Mouse (Mus musculus): ENCODE data around the gene Vmn2r93.

Vmn2r93 gene

DNA sequence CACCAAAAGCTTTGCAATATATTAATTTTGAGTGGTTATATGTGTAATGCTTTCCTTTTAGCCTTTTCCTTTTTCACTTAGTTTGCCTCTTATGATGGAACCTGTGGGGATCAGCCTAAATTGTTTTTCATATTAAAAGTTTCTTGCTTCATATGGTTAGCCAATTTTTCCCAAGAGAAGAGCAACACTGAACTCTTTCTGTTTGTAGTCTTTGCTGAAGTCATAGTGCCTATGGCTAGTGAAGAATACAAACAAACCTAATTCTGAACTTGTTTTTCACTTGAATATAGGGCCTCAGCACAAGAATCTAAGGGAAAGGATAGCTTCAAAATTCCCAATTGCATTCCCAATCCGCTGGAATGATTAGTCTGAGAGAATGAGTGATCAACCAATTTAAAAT is at the start of gene Vmn2r93:
Gene Vmn2r93 (plus strand): TSS at position 301 of the 400 bp plus-strand sequence.
- in situ Hi-C loops (cut with MboI; ENCODE audit: low pct_unique_long_range_greater_than_20kb in 1 of 2, low sequenced_read_pairs in 2 of 2, unreplicated experiment in 1 of 2): no loop called here

DNA sequence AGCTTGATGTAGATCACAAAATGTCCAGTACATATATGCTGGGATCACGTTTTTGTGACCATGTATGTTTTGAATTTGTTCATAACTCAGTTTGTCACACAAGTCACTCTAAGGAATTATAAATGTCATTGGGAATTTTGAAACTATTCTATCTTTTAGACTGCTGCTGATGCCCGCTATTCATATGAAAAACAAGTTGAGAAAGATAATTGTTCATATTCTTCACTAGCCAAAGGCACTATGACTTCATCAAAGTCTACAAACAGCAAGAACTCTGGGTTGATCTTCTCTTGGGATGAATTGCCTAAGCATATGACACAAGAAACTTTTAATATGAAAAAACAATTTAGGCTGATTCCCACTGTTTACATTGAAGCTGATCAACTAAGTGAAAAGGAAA is 20.2 kb upstream of the Vmn2r93 start, which contains the start of gene Vmn2r94:
Gene Vmn2r94 (minus strand): TSS at position 101 of the 400 bp plus-strand sequence.
- in situ Hi-C loops (cut with MboI; ENCODE audit: low pct_unique_long_range_greater_than_20kb in 1 of 2, low sequenced_read_pairs in 2 of 2, unreplicated experiment in 1 of 2): no loop called here

DNA sequence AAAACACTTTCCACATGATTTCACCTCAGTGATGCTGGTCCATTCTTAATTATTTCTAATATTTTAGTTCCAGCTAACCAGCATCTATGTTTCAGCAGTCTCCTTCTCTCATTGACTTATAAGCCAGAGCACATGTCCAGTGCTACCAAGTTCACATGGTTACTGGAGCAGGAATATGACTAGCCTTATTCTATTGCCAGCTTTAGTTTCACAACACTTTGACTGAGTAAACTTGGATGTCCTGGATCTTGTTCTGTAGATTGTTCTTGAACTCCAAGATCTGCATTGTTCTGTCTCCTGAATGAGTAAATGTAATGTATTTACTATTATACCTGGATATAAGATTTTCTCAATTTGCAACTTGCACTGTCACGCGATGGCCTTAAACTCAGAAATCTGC is 25.1 kb downstream of the Vmn2r93 start:
- in situ Hi-C loops (cut with MboI; ENCODE audit: low pct_unique_long_range_greater_than_20kb in 1 of 2, low sequenced_read_pairs in 2 of 2, unreplicated experiment in 1 of 2): no loop called here

DNA sequence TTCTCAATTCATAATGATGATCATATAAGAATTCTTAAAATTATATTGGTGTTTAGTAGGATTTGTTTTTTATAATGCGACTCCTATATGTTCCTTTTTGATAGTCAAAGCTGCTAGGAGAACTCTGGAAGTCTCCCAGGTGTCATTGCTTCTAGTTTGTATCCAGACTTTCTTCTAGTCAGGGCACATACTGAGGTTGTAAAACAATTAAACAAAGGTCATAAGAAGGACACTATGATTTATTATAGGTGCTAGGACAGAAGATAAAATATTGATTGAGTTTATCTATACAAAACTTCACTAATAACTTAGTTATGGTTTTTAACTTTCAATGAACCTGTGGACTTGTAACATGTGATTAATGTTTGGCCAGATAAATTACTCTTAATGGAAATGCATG is 62.1 kb downstream of the Vmn2r93 start:
- in situ Hi-C loops (cut with MboI; ENCODE audit: low pct_unique_long_range_greater_than_20kb in 1 of 2, low sequenced_read_pairs in 2 of 2, unreplicated experiment in 1 of 2): no loop called here

DNA sequence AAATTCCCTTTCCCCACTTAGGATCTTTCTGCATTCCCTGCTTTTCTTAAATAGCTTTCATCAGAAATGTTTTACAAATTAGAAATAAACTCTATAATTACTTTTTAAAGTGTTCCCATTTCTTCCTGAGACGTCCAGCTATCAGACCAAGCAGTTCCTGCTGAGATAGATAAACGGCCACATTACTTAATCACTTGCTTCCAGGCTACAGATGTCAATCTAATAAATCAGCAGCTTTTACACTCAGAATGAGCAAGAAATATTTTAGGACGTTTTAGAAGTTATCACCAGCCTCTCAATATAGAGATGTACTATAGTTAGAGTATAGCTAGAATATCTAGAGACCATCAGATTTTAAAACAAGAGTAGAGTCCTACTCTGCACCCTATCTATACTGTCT is 62.7 kb downstream of the Vmn2r93 start:
- in situ Hi-C loops (cut with MboI; ENCODE audit: low pct_unique_long_range_greater_than_20kb in 1 of 2, low sequenced_read_pairs in 2 of 2, unreplicated experiment in 1 of 2): no loop called here
